Mouse (Mus musculus): Measurements from ENCODE around the gene Nf1.

Nf1 gene

GRCm38 (mm10) chr11:79527739-79528384, 188.4 kb downstream of the Nf1 start:
- DNase-seq (ENCODE audit: low spot score), result no peak

- no peak for DNase-seq (ENCODE audit: low spot score)
Measured at GRCm38 (mm10) chr11:79528601-79529000, 189.1 kb downstream of the Nf1 start.

GRCm38 (mm10) chr11:79529226-79529625, 189.7 kb downstream of the Nf1 start:
- DNase-seq (ENCODE audit: low spot score), result no peak

- no peak for DNase-seq (ENCODE audit: low spot score)
Measured at GRCm38 (mm10) chr11:79529736-79530135, 190.2 kb downstream of the Nf1 start.

GRCm38 (mm10) chr11:79530333-79530761, 190.9 kb downstream of the Nf1 start, which contains the start of the genes Evi2 and Evi2a:
Gene Evi2, minus strand, starts transcription at chr11:79530589.
Gene Evi2a, minus strand, starts transcription at chr11:79530609.
- DNase-seq (ENCODE audit: low spot score), result no peak

GRCm38 (mm10) chr11:79530774-79531173, 191.3 kb downstream of the Nf1 start:
- DNase-seq (ENCODE audit: low spot score), result no peak

- DNase-seq (ENCODE audit: low spot score), result no peak
Measured at GRCm38 (mm10) chr11:79531485-79531884, 192.0 kb downstream of the Nf1 start.

GRCm38 (mm10) chr11:79533311-79533710, 193.8 kb downstream of the Nf1 start:
- no peak for DNase-seq (ENCODE audit: low spot score)

- no peak for DNase-seq (ENCODE audit: low spot score)
Measured at GRCm38 (mm10) chr11:79533950-79534690, 194.6 kb downstream of the Nf1 start.

GRCm38 (mm10) chr11:79535554-79535953, 196.1 kb downstream of the Nf1 start:
- DNase-seq (ENCODE audit: low spot score), result no peak

GRCm38 (mm10) chr11:79536293-79536692, 196.8 kb downstream of the Nf1 start:
- DNase-seq (ENCODE audit: low spot score), result no peak

GRCm38 (mm10) chr11:79552622-79553021, 213.1 kb downstream of the Nf1 start:
- DNase-seq (ENCODE audit: low spot score), result no peak

GRCm38 (mm10) chr11:79560536-79560935, 221.0 kb downstream of the Nf1 start:
- DNase-seq (ENCODE audit: low spot score), result no peak

GRCm38 (mm10) chr11:79563493-79563892, 224.0 kb downstream of the Nf1 start:
- no peak for DNase-seq (ENCODE audit: low spot score)

- no peak for DNase-seq (ENCODE audit: low spot score)
Measured at GRCm38 (mm10) chr11:79566947-79567346, 227.5 kb downstream of the Nf1 start.

- DNase-seq (ENCODE audit: low spot score), result no peak
Measured at GRCm38 (mm10) chr11:79568197-79568911, 228.9 kb downstream of the Nf1 start.

GRCm38 (mm10) chr11:79570319-79570718, 230.8 kb downstream of the Nf1 start:
- DNase-seq (ENCODE audit: low spot score), result no peak

- DNase-seq (ENCODE audit: low spot score), result no peak
Measured at GRCm38 (mm10) chr11:79573836-79574235, 234.3 kb downstream of the Nf1 start.

- no peak for DNase-seq (ENCODE audit: low spot score)
Measured at GRCm38 (mm10) chr11:79575383-79576073, 236.0 kb downstream of the Nf1 start.

- peak; percentile 79 for DNase-seq (ENCODE audit: low spot score)
Measured at GRCm38 (mm10) chr11:79577741-79578140, 238.2 kb downstream of the Nf1 start.

- DNase-seq (ENCODE audit: low spot score), result no peak
Measured at GRCm38 (mm10) chr11:79580660-79581059, 241.2 kb downstream of the Nf1 start.

GRCm38 (mm10) chr11:79581257-79581656, 241.8 kb downstream of the Nf1 start:
- no peak for DNase-seq (ENCODE audit: low spot score)

Measured in embryo, embryonic 10 days (tissue).